Mouse (Mus musculus) C2C12 (cell line): Measurements from ENCODE around the gene Cib1.

Experiments used
- CTCF ChIP-seq: IDR thresholded peaks from one replicate; pipeline ENCODE4 v1.5.1; 2011; ENCODE audit not compliant: control insufficient read depth, insufficient read depth, insufficient read length
- MYOD1 ChIP-seq: IDR thresholded peaks from one replicate; pipeline ENCODE4 v1.6.1; 2011; ENCODE audit warnings: low read depth; ENCODE audit not compliant: control insufficient read depth, insufficient read length
- MYOG ChIP-seq: IDR thresholded peaks from one replicate; pipeline ENCODE4 v1.6.1; 2011; ENCODE audit not compliant: control insufficient read depth, insufficient read length; ENCODE audit errors: extremely low read depth
- USF1 ChIP-seq: IDR thresholded peaks from one replicate; pipeline ENCODE4 v1.6.1; 2011; ENCODE audit warnings: low read depth, mild to moderate bottlenecking, control low read depth, moderate library complexity

DNA sequence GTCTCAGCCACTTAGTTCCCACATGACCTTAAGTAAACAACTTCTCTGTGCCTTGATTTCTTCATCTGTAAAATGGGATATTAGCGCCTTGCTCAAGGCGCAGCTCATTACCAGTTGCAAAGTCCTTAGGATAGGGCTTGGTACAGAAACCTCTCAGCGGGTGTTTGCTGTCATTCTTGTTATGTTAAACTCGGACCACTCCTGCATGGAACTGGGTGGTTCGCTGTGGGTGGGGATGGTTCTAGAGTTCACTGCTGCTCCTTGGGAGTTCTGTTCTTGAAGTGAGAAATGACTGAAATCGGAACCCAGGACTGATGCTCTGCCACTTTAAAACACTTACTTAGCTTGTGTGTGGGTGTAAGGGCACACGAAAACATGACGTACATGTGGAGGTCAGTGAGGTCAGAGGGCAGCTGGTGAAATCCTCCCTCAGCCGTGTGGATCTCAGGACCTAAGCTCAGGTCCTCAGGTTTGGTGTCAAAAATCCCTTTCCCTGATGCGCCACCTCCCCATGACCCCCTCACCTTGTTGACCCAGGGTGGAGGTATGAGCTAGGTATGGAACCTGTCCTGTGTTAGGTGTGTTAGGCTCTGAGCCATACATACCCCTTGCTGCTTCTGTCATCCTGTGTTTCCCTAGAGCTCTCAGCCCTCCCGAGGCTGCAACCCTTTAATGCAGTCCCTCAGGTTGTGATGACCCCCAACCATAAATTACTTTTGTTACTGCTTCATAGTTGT, 32.6 kb downstream of the Cib1 start:
- no peak for TF ChIP-seq CTCF
- TF ChIP-seq USF1, result no peak
- TF ChIP-seq MYOG, result no peak
- TF ChIP-seq MYOD1, result no peak
